Mouse (Mus musculus): ENCODE data around the gene 2010111I01Rik. TPM values are rescaled to one million over a fixed set of nuclear protein-coding genes. Genes with fewer than 3 reads are reported as not detected.
A peak's percentile ranks its signal among the peaks of the same experiment; 100 is the strongest.

The 2010111I01Rik gene
- polyA plus RNA-seq, 1 experiment from 2014 or later: 119 TPM

DNA sequence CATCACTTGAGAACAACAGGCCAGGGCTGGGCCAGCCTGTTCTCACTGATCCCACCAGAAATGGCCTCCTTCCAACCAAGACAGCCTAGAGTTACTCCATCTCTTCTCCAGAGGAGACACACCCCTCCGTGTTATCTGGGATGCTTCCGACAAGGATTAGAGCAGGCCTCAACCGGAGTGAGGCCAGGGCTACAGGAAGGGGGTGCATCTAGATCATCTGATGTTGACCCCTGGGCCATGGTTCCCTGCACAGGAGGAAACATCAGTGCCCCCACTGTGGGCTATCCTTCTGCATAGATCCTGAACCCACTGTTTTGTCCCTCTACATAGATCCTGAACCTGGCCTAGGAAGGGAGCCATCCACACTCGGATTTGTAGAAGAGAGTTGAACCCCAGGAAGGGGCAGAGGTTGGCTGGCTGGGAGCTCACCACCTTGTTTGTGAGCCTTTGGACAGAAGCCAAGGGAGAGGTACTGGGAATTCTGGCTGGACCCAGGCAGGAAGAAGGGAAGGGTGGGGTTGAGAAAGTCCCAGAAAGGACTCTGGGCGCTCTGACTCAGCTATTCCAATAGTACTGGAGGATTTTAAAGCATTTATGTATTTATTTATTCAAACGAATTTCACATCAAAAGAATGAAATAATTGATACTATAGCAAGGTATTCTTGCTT is 339.6 kb downstream of the 2010111I01Rik start:
- peaks cover 20% of the 10 kb centered on the region; the same call in 1 of the 2 replicates for H3K36me3 ChIP-seq (ENCODE audit: control insufficient read depth, insufficient read depth, low read length)
- WGBS: 54% methylated on average over 6 of the region's 6 CpGs
- ATAC-seq (ENCODE audit: insufficient read depth, low FRiP score): peak; percentile 22; the same call in 1 of the 2 replicates
- no peak overlapping the region for H3K4me2 ChIP-seq (ENCODE audit: low read depth, low read length)
- H3K27ac ChIP-seq (ENCODE audit: low read length): peak overlapping the region; percentile 59
- H3K9ac ChIP-seq (ENCODE audit: low read length): no peak overlapping the region
- H3K9me3 ChIP-seq (replicated peaks; ENCODE audit: control insufficient read depth, low read length): no peaks in the 10 kb centered on the region
- H3K27me3 ChIP-seq (ENCODE audit: control insufficient read depth, insufficient read depth, low read length): no peaks in the 10 kb centered on the region
- H3K4me3 ChIP-seq (replicated peaks; ENCODE audit: low read length): no peak overlapping the region
- H3K4me1 ChIP-seq (ENCODE audit: control insufficient read depth, insufficient read depth, low read length): peaks cover 19% of the 10 kb centered on the region

DNA sequence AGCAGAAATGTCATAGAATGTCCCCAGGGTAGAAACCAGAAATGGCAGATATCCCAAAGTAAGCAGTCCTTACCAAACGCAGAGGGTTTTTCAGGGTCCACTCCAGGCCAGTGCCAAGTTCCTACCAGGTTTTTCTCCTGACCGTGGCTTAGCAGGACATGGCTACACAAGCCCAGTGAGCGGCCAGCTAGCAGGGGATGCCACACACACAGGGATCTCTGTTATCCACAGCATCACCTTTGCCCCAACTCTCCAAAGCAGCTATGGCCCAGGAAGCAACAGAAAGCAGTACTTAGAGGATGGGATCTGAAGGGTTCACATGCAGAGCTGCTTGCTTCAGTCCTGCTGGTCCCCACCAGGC is 340.1 kb downstream of the 2010111I01Rik start:
- WGBS: 59% methylated on average over 3 of the region's 3 CpGs
- Histone ChIP-seq H3K4me3 (replicated peaks; ENCODE audit: low read length) (no peak overlapping the region), H3K27ac (ENCODE audit: low read length) (peak overlapping the region; percentile 28), H3K4me1 (ENCODE audit: control insufficient read depth, insufficient read depth, low read length) (peaks cover 19% of the 10 kb centered on the region), H3K36me3 (ENCODE audit: control insufficient read depth, insufficient read depth, low read length) (peaks cover 17% of the 10 kb centered on the region; the same call in 1 of the 2 replicates), H3K4me2 (ENCODE audit: low read depth, low read length) (no peak overlapping the region), H3K9ac (ENCODE audit: low read length) (0 out of 2 replicates have a peak overlapping the region, but pooled peaks have one; percentile 18), H3K27me3 (ENCODE audit: control insufficient read depth, insufficient read depth, low read length) (no peaks in the 10 kb centered on the region), H3K9me3 (replicated peaks; ENCODE audit: control insufficient read depth, low read length) (no peaks in the 10 kb centered on the region)
- no peak for ATAC-seq (ENCODE audit: insufficient read depth, low FRiP score)

DNA sequence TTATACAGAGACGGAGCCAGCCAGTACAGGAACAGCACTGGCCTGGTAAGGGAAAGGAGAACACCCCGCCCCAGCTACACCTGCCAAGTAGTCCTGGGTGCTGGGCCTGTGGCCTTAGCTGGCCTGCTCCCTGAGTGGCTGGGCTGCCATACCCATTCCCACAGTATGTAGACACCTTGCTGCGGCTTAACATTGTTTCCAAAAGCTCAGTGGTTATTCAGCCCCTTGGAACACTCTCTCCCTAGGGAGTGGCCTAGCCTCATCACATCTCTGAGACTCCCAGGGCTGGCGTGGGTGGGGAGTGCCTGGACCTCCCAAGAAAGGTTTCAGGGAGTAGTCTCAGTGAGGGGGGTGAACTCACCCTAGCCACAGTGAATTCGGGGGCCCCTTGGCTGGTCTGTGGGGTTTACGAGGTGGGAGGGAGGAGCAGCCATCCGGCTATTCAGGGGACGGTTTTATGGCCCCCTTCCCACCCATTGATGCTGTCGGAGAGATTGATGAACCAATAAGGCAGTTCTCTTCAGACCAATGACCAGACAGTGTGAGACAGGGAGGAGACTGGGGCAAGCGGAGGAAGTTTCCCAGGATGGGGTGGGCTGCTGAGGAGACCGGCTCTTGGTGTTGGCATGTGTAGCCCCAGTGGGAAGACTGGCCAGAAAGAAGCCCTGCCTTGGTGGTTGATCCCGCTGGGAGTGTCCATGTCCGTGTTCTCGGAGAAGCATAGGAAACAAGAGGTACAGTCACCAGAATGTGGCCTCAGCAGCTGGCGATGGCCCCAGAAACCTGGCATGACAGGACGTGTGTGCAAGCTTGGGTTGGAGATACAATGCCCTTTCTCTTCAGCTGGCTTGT is 340.7 kb downstream of the 2010111I01Rik start:
- Histone ChIP-seq H3K27me3 (ENCODE audit: control insufficient read depth, insufficient read depth, low read length) (no peaks in the 10 kb centered on the region), H3K9me3 (replicated peaks; ENCODE audit: control insufficient read depth, low read length) (no peaks in the 10 kb centered on the region), H3K4me3 (replicated peaks; ENCODE audit: low read length) (no peak overlapping the region), H3K4me1 (ENCODE audit: control insufficient read depth, insufficient read depth, low read length) (peaks cover 19% of the 10 kb centered on the region), H3K27ac (ENCODE audit: low read length) (peak overlapping the region; percentile 28), H3K9ac (ENCODE audit: low read length) (peak overlapping the region; percentile 18; the same call in 1 of the 2 replicates), H3K36me3 (ENCODE audit: control insufficient read depth, insufficient read depth, low read length) (peaks cover 17% of the 10 kb centered on the region; the same call in 1 of the 2 replicates), H3K4me2 (ENCODE audit: low read depth, low read length) (no peak overlapping the region)
- 59% methylated on average over 16 of the region's 16 CpGs for WGBS
- ATAC-seq (ENCODE audit: insufficient read depth, low FRiP score): peak; percentile 16; the same call in 1 of the 2 replicates

DNA sequence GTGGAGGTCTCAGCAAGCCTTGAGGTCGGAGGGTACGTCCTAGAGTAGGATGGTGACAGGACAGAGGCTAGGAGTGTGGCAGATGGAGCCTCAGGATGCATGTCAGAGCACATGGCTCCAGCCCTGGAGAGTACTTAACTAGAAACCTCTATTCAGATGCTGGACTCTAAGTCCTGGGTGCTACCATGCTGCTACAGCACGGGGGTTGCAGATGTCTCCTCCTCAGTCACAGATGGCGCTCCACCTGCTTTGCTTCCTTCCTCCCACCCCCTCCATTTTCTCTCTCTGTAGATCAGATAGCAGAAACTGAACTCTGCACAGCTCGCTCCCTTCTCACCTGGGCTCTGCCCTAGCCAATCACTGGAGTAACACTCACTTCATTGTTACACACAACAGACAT is 342.1 kb downstream of the 2010111I01Rik start:
- Histone ChIP-seq H3K4me1 (ENCODE audit: control insufficient read depth, insufficient read depth, low read length) (peaks cover 19% of the 10 kb centered on the region), H3K4me3 (replicated peaks; ENCODE audit: low read length) (no peak overlapping the region), H3K9me3 (replicated peaks; ENCODE audit: control insufficient read depth, low read length) (no peaks in the 10 kb centered on the region), H3K4me2 (ENCODE audit: low read depth, low read length) (no peak overlapping the region), H3K27me3 (ENCODE audit: control insufficient read depth, insufficient read depth, low read length) (no peaks in the 10 kb centered on the region), H3K27ac (ENCODE audit: low read length) (no peak overlapping the region), H3K36me3 (ENCODE audit: control insufficient read depth, insufficient read depth, low read length) (peaks cover 9% of the 10 kb centered on the region; the same call in 1 of the 2 replicates), H3K9ac (ENCODE audit: low read length) (no peak overlapping the region)
- ATAC-seq (ENCODE audit: insufficient read depth, low FRiP score): no peak
- 76% methylated on average over 5 of the region's 5 CpGs for WGBS

DNA sequence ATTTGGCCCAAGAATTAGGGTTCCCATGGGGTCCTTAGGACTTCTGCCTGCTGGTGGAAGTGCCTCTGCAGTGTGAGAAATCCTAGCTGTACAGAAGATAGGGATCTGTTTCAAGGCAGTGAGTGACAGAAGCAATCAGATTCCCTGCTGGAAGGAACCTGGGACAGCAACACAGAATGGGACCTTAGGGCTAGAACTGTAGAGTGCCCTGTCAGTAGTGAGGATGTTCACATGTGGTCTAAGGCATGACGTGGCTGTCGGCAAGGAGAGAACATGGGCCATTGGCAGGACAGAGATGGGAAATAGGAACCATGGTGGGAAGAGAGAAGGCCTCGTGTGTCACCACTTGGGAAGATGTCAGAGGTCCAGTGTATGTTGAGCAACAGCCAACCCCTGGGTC is 344.9 kb downstream of the 2010111I01Rik start:
- no peaks in the 10 kb centered on the region for H3K36me3 ChIP-seq (ENCODE audit: control insufficient read depth, insufficient read depth, low read length)
- H3K9ac ChIP-seq (ENCODE audit: low read length): no peak overlapping the region
- H3K4me2 ChIP-seq (ENCODE audit: low read depth, low read length): no peak overlapping the region
- H3K9me3 ChIP-seq (replicated peaks; ENCODE audit: control insufficient read depth, low read length): no peaks in the 10 kb centered on the region
- WGBS: 88% methylated on average over 3 of the region's 3 CpGs
- H3K4me3 ChIP-seq (replicated peaks; ENCODE audit: low read length): no peak overlapping the region
- H3K4me1 ChIP-seq (ENCODE audit: control insufficient read depth, insufficient read depth, low read length): peaks cover 9% of the 10 kb centered on the region
- no peak for ATAC-seq (ENCODE audit: insufficient read depth, low FRiP score)
- H3K27ac ChIP-seq (ENCODE audit: low read length): no peak overlapping the region
- no peaks in the 10 kb centered on the region for H3K27me3 ChIP-seq (ENCODE audit: control insufficient read depth, insufficient read depth, low read length)

DNA sequence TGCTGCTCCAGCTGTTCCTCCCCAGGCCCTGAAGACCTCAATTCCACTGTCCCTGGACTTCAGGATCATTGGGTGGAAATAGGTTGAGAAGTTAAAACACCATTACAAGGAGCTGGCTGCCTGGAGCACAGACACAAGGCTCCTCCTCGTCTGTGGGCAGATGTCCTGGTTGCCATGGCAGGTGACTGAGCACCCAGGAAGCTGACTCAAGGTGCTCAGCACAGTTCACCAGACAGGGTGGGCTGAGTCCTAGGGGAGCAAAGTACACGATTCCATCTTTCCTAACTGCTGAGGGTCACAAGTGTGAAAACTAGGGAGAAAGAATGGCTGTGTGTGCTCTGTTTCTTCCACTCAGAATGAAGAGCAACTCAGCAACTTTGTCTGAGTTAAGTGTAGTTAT is 346.5 kb downstream of the 2010111I01Rik start:
- Histone ChIP-seq H3K4me1 (ENCODE audit: control insufficient read depth, insufficient read depth, low read length) (no peaks in the 10 kb centered on the region), H3K27ac (ENCODE audit: low read length) (no peak overlapping the region), H3K27me3 (ENCODE audit: control insufficient read depth, insufficient read depth, low read length) (no peaks in the 10 kb centered on the region), H3K36me3 (ENCODE audit: control insufficient read depth, insufficient read depth, low read length) (no peaks in the 10 kb centered on the region; the same call in 1 of the 2 replicates), H3K4me3 (replicated peaks; ENCODE audit: low read length) (no peak overlapping the region), H3K9ac (ENCODE audit: low read length) (no peak overlapping the region), H3K9me3 (replicated peaks; ENCODE audit: control insufficient read depth, low read length) (no peaks in the 10 kb centered on the region), H3K4me2 (ENCODE audit: low read depth, low read length) (no peak overlapping the region)
- no peak for ATAC-seq (ENCODE audit: insufficient read depth, low FRiP score)
- WGBS: 59% methylated on average over 2 of the region's 2 CpGs

DNA sequence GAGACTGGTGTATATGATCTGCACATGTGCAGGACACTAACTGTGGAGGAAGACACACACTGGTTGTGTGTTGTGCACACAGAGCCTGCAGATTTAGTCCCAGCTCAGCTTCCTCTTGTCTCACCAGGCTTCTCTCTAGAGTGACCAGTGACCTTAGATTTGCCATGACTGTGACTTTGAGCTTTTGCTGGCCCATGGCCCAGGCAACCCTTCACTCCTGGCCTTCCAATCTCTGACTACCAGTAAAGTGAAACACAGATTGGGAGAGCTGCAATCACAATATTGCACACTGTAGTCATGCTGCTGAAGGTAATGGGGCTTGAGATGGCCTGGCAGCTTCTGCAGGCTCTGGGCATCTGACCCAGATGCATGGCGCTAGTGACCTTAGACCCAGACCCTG is 348.6 kb downstream of the 2010111I01Rik start:
- no peak overlapping the region for H3K4me2 ChIP-seq (ENCODE audit: low read depth, low read length)
- 94% methylated on average over 1 of the region's 1 CpGs for WGBS
- H3K36me3 ChIP-seq (ENCODE audit: control insufficient read depth, insufficient read depth, low read length): no peaks in the 10 kb centered on the region; the same call in 1 of the 2 replicates
- H3K27me3 ChIP-seq (ENCODE audit: control insufficient read depth, insufficient read depth, low read length): no peaks in the 10 kb centered on the region
- no peak overlapping the region for H3K27ac ChIP-seq (ENCODE audit: low read length)
- H3K9ac ChIP-seq (ENCODE audit: low read length): no peak overlapping the region
- no peak overlapping the region for H3K4me3 ChIP-seq (replicated peaks; ENCODE audit: low read length)
- H3K4me1 ChIP-seq (ENCODE audit: control insufficient read depth, insufficient read depth, low read length): no peaks in the 10 kb centered on the region
- ATAC-seq (ENCODE audit: insufficient read depth, low FRiP score): no peak
- no peaks in the 10 kb centered on the region for H3K9me3 ChIP-seq (replicated peaks; ENCODE audit: control insufficient read depth, low read length)

DNA sequence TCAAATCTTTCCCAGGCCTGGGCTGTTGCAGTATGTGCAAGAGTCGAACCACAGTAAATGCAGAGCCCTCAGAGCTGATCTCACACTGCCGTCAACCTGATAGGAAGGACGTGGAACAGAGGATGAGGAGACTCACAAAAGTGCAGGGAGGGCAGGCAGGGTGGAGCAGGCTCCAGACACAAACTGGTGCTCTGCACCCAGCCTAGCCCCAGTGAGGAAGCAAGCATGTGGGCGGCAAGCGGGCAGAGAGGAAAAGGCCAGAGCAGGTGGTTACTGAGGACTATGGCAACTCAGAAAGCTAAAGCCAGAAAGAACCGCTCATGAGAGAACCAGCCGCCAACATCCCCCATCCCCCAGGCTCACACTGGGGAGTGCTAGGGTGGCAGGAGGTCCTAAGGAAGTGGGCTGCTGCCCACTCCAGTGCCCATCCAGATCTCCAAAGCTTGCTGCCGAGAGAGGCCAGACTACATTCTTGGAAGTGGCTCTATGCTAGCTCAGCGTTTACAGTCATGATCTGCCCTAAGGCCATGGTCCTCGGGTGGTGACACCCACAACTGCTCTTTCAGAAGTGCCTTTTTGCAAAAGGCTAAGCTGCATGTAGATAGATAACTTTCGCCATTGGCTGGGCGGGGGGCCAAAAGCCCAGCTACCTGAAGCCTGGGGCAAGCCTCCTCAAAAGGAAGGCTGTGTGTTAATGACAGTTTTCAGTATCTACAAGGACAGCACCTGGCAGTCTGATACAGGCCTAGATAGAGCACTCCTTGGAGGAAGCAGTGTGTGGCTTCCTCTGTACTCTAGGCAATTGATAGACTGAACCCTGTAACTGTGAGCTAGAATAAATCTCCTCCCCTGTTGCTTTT is 349.3 kb downstream of the 2010111I01Rik start:
- Histone ChIP-seq H3K4me3 (replicated peaks; ENCODE audit: low read length) (no peak overlapping the region), H3K27ac (ENCODE audit: low read length) (no peak overlapping the region), H3K27me3 (ENCODE audit: control insufficient read depth, insufficient read depth, low read length) (no peaks in the 10 kb centered on the region), H3K4me1 (ENCODE audit: control insufficient read depth, insufficient read depth, low read length) (no peaks in the 10 kb centered on the region), H3K4me2 (ENCODE audit: low read depth, low read length) (no peak overlapping the region), H3K9me3 (replicated peaks; ENCODE audit: control insufficient read depth, low read length) (no peaks in the 10 kb centered on the region), H3K36me3 (ENCODE audit: control insufficient read depth, insufficient read depth, low read length) (no peaks in the 10 kb centered on the region; the same call in 1 of the 2 replicates), H3K9ac (ENCODE audit: low read length) (no peak overlapping the region)
- WGBS: 79% methylated on average over 12 of the region's 12 CpGs
- ATAC-seq (ENCODE audit: insufficient read depth, low FRiP score): no peak
